Comparison of ENCODE assay signal across 24 mouse cellular contexts in genomic region chr2:179960327-179960726, GRCm38 (mm10).
"Had no signal": no experiment of that assay in that cellular context is flagged by ENCODE, and none has a peak within 500 bp of the region (broad histone marks: within the 10 kb centered on the region; RNA-seq: fewer than 3 reads in every experiment).

No protein-coding gene starts in this region.

- H3K4me2 ChIP-seq: kidney, embryonic 15.5 days; liver, embryonic 12.5 days; liver, embryonic 15.5 days; lung, embryonic 15.5 days; neural tube, embryonic 12.5 days; neural tube, embryonic 15.5 days had no signal

- H3K9ac ChIP-seq: kidney, embryonic 15.5 days; liver, embryonic 12.5 days; liver, embryonic 15.5 days; lung, embryonic 15.5 days; neural tube, embryonic 12.5 days; neural tube, embryonic 15.5 days had no signal

- ATAC-seq: liver, embryonic 12.5 days had no signal

- H3K9me3 ChIP-seq: kidney, embryonic 15.5 days; liver, embryonic 12.5 days; liver, embryonic 15.5 days; lung, embryonic 15.5 days; megakaryocyte, embryonic 14.5 days; midbrain, embryonic 10.5 days; neural tube, embryonic 12.5 days; neural tube, embryonic 15.5 days had no signal

- H3K36me3 ChIP-seq: kidney, embryonic 15.5 days; liver, embryonic 12.5 days; liver, embryonic 15.5 days; lung, embryonic 15.5 days; midbrain, embryonic 10.5 days; neural tube, embryonic 12.5 days; neural tube, embryonic 15.5 days had no signal

- DNase-seq: kidney, adult 8-10 months; kidney, postnatal 10 days; kidney, postnatal 36 days; layer of hippocampus, postnatal 36 days; lung, adult 18-20 months; lung, postnatal 10 days; lung, postnatal 36 days; midbrain, embryonic 14.5 days; right cerebral cortex, adult 18-20 months; right cerebral cortex, postnatal 14 days; right cerebral cortex, postnatal 4 days; spleen, adult 18-20 months; thymus, adult 2 months; thymus, postnatal 14 days; thymus, postnatal 4 days had no signal

- H3K27ac ChIP-seq: kidney, embryonic 15.5 days; left cerebral cortex, adult 2 months; liver, embryonic 12.5 days; liver, embryonic 15.5 days; lung, embryonic 15.5 days; midbrain, embryonic 10.5 days; neural tube, embryonic 12.5 days; neural tube, embryonic 15.5 days had no signal

- H3K27me3 ChIP-seq: kidney, embryonic 15.5 days; liver, embryonic 12.5 days; liver, embryonic 15.5 days; lung, embryonic 15.5 days; megakaryocyte, embryonic 14.5 days; neural tube, embryonic 12.5 days; neural tube, embryonic 15.5 days had no signal

- H3K4me3 ChIP-seq: kidney, embryonic 15.5 days; left cerebral cortex, adult 2 months; liver, embryonic 12.5 days; liver, embryonic 15.5 days; lung, embryonic 15.5 days; midbrain, embryonic 10.5 days; neural tube, embryonic 12.5 days; neural tube, embryonic 15.5 days had no signal
